Mouse (Mus musculus): ENCODE measurements around the gene Exoc3l. TPM values are rescaled to one million over a fixed set of nuclear protein-coding genes. Genes with fewer than 3 reads are reported as not detected.

Exoc3l gene
- 2.1 and 3.1 TPM in 2 replicates for polyA plus RNA-seq (2012; rRNA removed)

GRCm38 (mm10) chr8:105295895-105296573, at the start of gene Exoc3l:
Gene Exoc3l (minus strand): TSS chr8:105296101.
- Histone ChIP-seq H3K4me3 (ENCODE audit: low read depth, low read length) (peak within 1 kb of the TSS; percentile 20), H3K27me3 (ENCODE audit: control insufficient read depth, insufficient read depth, low read length) (no peaks in the 10 kb centered on the region), H3K36me3 (ENCODE audit: control insufficient read depth, insufficient read depth, low read length) (peaks cover 12% of the 10 kb centered on the region), H3K4me1 (ENCODE audit: control insufficient read depth, insufficient read depth, insufficient read length, low read length) (peaks cover 12% of the 10 kb centered on the region), H3K27ac (ENCODE audit: insufficient read depth, low read depth, low read length) (no peak within 1 kb of the TSS)
- no peak for TF ChIP-seq POLR2A (IDR thresholded peaks at IDR 0.05; ENCODE audit: low read depth, low read length)
- TF ChIP-seq CTCF (IDR thresholded peaks at IDR 0.05; ENCODE audit: extremely low read depth, insufficient read length, insufficient replicate concordance, low read depth, low read length), result no peak
- WGBS, result 65% methylated on average over 11 of the region's 11 CpGs

DNA sequence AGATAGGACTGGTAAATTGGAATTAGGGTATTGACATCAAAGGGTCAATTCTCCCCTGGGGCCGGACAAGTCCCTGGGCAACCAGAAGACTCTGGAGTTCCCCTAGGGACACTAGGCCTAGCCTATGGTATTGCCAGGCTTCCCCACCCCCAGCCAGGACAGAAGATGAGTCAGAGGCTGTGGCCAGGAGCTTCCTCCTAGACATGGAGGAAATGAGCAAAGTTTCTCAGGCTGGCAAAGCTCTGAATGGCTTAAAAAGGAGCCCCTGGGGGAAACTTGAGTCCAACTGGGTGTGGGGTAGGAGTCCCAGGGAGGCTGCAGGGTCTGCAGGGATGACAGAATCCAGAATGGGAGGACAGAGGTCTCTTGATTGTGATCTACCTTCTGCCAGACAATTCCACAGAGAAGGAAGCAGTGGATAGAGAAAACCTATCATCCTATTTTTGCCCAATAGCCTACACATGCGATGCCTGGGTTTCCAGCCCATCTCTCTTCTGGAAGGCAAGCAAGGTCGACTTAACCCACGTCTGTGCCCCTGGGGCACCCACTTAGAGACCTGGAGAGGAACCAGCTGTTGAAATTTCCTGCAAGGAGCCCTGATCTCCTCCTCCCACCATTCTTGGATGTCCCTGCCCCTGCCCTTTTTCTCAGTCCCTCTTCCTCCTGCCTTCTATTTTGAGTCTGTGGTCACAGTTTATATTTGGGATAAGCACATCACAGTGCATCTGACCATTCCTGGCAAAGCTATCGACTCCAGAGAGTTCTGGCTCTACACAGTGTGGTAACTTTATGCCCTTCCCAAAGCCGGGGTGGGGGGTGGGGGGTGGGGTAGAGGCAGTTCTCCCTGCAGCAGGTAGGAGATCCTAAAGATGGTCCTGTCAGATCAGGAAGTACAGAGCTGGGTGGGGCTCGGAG, 49.4 kb upstream of the Exoc3l start:
- WGBS, result 17% methylated on average over 7 of the region's 7 CpGs

GRCm38 (mm10) chr8:105343791-105344574, 48.1 kb upstream of the Exoc3l start:
- peaks cover 30% of the 10 kb centered on the region for H3K4me1 ChIP-seq (ENCODE audit: control insufficient read depth, insufficient read depth, insufficient read length, low read length)
- TF ChIP-seq CTCF (IDR thresholded peaks at IDR 0.05; ENCODE audit: extremely low read depth, insufficient read length, insufficient replicate concordance, low read depth, low read length) (no peak), POLR2A (IDR thresholded peaks at IDR 0.05; ENCODE audit: low read depth, low read length) (no peak)
- no peak overlapping the region for H3K4me3 ChIP-seq (ENCODE audit: low read depth, low read length)
- H3K27ac ChIP-seq (ENCODE audit: insufficient read depth, low read depth, low read length), result peak overlapping the region; percentile 83
- no peaks in the 10 kb centered on the region for H3K36me3 ChIP-seq (ENCODE audit: control insufficient read depth, insufficient read depth, low read length)
- peaks cover 3% of the 10 kb centered on the region; the same call in 1 of the 2 replicates for H3K27me3 ChIP-seq (ENCODE audit: control insufficient read depth, insufficient read depth, low read length)
- WGBS, result 26% methylated on average over 8 of the region's 8 CpGs

More for the DNA sequence above, 49.4 kb upstream of the Exoc3l start:
- Histone ChIP-seq H3K4me1 (ENCODE audit: control insufficient read depth, insufficient read depth, insufficient read length, low read length) (peaks cover 27% of the 10 kb centered on the region), H3K27me3 (ENCODE audit: control insufficient read depth, insufficient read depth, low read length) (peaks cover 11% of the 10 kb centered on the region; the same call in 1 of the 2 replicates), H3K4me3 (ENCODE audit: low read depth, low read length) (no peak overlapping the region), H3K36me3 (ENCODE audit: control insufficient read depth, insufficient read depth, low read length) (no peaks in the 10 kb centered on the region), H3K27ac (ENCODE audit: insufficient read depth, low read depth, low read length) (peak overlapping the region; percentile 83)
- no peak for TF ChIP-seq CTCF (IDR thresholded peaks at IDR 0.05; ENCODE audit: extremely low read depth, insufficient read length, insufficient replicate concordance, low read depth, low read length)
- no peak for TF ChIP-seq POLR2A (IDR thresholded peaks at IDR 0.05; ENCODE audit: low read depth, low read length)

DNA sequence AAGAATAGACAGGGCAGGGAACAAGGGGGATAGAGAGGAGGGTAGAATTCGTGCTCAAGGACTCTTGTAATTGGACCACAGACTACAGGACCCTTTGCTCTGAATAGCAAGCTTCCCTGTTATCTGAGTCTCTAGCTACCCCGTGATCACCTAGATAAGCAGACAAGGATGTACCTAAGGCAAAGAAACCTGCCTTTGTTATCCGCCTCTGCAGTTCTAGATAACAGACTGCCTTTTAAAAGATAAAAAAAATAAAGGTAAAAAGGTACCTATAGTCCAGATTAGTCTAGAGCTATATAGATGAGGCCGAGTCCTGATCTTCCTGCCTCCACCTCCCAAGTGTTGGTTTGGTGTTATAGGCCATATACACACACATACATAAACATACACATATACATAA, 46.9 kb upstream of the Exoc3l start:
- H3K27ac ChIP-seq (ENCODE audit: insufficient read depth, low read depth, low read length), result no peak overlapping the region
- WGBS, result 28% methylated on average over 4 of the region's 4 CpGs
- no peak overlapping the region for H3K4me3 ChIP-seq (ENCODE audit: low read depth, low read length)
- TF ChIP-seq CTCF (IDR thresholded peaks at IDR 0.05; ENCODE audit: extremely low read depth, insufficient read length, insufficient replicate concordance, low read depth, low read length) (no peak), POLR2A (IDR thresholded peaks at IDR 0.05; ENCODE audit: low read depth, low read length) (no peak)
- H3K27me3 ChIP-seq (ENCODE audit: control insufficient read depth, insufficient read depth, low read length), result no peaks in the 10 kb centered on the region
- peaks cover 10% of the 10 kb centered on the region for H3K36me3 ChIP-seq (ENCODE audit: control insufficient read depth, insufficient read depth, low read length)
- H3K4me1 ChIP-seq (ENCODE audit: control insufficient read depth, insufficient read depth, insufficient read length, low read length), result peaks cover 31% of the 10 kb centered on the region

GRCm38 (mm10) chr8:105341399-105341798, 45.5 kb upstream of the Exoc3l start:
- Histone ChIP-seq H3K4me1 (ENCODE audit: control insufficient read depth, insufficient read depth, insufficient read length, low read length) (peaks cover 28% of the 10 kb centered on the region), H3K4me3 (ENCODE audit: low read depth, low read length) (no peak overlapping the region), H3K36me3 (ENCODE audit: control insufficient read depth, insufficient read depth, low read length) (peaks cover 24% of the 10 kb centered on the region), H3K27me3 (ENCODE audit: control insufficient read depth, insufficient read depth, low read length) (no peaks in the 10 kb centered on the region), H3K27ac (ENCODE audit: insufficient read depth, low read depth, low read length) (no peak overlapping the region)
- TF ChIP-seq CTCF (IDR thresholded peaks at IDR 0.05; ENCODE audit: extremely low read depth, insufficient read length, insufficient replicate concordance, low read depth, low read length) (no peak), POLR2A (IDR thresholded peaks at IDR 0.05; ENCODE audit: low read depth, low read length) (no peak)
- 43% methylated on average over 8 of the region's 8 CpGs for WGBS

- TF ChIP-seq POLR2A (IDR thresholded peaks at IDR 0.05; ENCODE audit: low read depth, low read length) (no peak), CTCF (IDR thresholded peaks at IDR 0.05; ENCODE audit: extremely low read depth, insufficient read length, insufficient replicate concordance, low read depth, low read length) (no peak)
- WGBS, result 22% methylated on average over 6 of the region's 6 CpGs
- peak overlapping the region; percentile 92 for H3K27ac ChIP-seq (ENCODE audit: insufficient read depth, low read depth, low read length)
- H3K27me3 ChIP-seq (ENCODE audit: control insufficient read depth, insufficient read depth, low read length), result no peaks in the 10 kb centered on the region
- H3K4me3 ChIP-seq (ENCODE audit: low read depth, low read length), result no peak overlapping the region
- peaks cover 17% of the 10 kb centered on the region; the same call in 1 of the 2 replicates for H3K4me1 ChIP-seq (ENCODE audit: control insufficient read depth, insufficient read depth, insufficient read length, low read length)
- H3K36me3 ChIP-seq (ENCODE audit: control insufficient read depth, insufficient read depth, low read length), result peaks cover 35% of the 10 kb centered on the region
Measured at GRCm38 (mm10) chr8:105339886-105340635, 44.2 kb upstream of the Exoc3l start.

All from small intestine, adult 2 months (tissue).